Mouse (Mus musculus) megakaryocyte, embryonic 14.5 days (primary cell): ENCODE measurements around the gene Npas1.

ENCODE experiments used
- FLI1 ChIP-seq: IDR thresholded peaks from 2 replicates; pipeline ENCODE4 v1.6.1; 2012; ENCODE audit warnings: low read length, inconsistent platforms, mixed read lengths
- GATA1 ChIP-seq: IDR thresholded peaks from 3 replicates; pipeline ENCODE4 v1.6.1; 2012; ENCODE audit warnings: mixed read lengths, low read length, inconsistent platforms, borderline replicate concordance

DNA sequence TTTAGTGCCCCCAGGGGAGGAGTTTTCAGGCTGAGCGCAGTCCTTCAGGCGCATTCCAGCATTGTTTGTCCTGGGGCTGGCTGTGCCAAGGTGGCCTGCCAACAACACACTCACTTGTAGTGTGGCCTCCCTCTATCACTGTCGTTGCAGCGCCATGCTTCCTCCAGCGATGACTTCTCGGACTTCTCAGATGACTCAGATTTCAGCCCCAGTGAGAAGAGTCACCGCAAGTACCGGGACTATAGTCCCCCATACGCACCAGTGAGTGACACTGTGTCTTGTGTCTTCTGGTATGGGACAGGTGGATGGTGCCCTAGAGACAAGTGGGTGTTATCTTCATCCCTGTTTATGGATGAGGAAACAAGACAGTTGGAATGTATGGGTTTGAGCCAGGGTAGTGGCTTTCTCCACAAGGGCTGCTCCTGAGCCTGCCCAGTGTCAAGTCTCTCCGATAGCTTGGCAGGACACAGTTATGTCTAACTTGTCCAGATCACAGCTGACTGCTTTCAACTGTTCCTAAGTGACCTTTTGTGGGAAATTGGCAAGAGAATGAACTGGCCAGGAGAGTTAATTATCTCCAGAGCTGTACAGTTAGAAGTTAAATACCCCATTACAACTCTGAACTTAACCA lies 60.3 kb downstream of the Npas1 start:
- TF ChIP-seq GATA1 = no peak
- no peak for TF ChIP-seq FLI1
